Mouse (Mus musculus) cerebellum, adult 2 months (tissue): ENCODE measurements around the gene Il16.

Experiments used
- CTCF ChIP-seq: fragments of 200-500 bp; IDR thresholded peaks from 2 replicates; pipeline ENCODE4 v1.5.1; 2011; ENCODE audit warnings: low read depth, mild to moderate bottlenecking, control low read depth, low read length, moderate library complexity, borderline replicate concordance; ENCODE audit not compliant: insufficient read depth
- POLR2A ChIP-seq: fragments of 200-500 bp; IDR thresholded peaks from 2 replicates; pipeline ENCODE4 v1.6.1; 2011; ENCODE audit warnings: low read length, control low read depth, borderline replicate concordance; ENCODE audit not compliant: insufficient read depth

DNA sequence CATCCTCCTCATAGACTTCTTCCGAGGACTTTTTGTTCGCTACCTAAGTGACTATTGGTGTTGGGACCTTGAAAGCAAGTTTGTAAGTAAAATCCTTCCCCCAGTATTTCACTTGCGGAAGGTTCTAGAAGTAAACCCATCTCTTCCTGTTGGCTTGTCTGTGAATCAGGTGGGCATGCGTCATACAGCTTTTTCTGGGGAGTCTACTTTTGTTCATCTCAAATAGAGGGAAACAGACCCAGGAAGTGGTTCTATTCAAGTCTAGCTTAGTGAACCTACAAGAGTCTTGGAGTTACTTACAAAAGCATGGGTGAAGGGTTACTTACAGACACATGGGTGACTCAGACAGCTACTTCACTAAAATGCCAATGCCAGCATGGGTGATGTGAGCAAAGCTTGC, 135.6 kb downstream of the Il16 start:
- TF ChIP-seq POLR2A (no peak), CTCF (no peak)
